Mouse (Mus musculus) heart, adult 2 months (tissue): ENCODE results near the gene Acsm1.

Source experiments
- CTCF ChIP-seq: fragments of 200-600 bp; IDR thresholded peaks from 2 replicates; pipeline ENCODE4 v1.8.1; 2022; ENCODE audit warnings: antibody characterized with exemption, mild to moderate bottlenecking, moderate library complexity
- EP300 ChIP-seq: fragments of 200-500 bp; IDR thresholded peaks from 2 replicates; pipeline ENCODE4 v1.6.1; 2011; ENCODE audit warnings: low read depth, low read length, control low read depth; ENCODE audit not compliant: insufficient read depth
- POLR2A ChIP-seq: fragments of 200-500 bp; IDR thresholded peaks from 2 replicates; pipeline ENCODE4 v1.6.1; 2011; ENCODE audit warnings: mild to moderate bottlenecking, low read depth, low read length, control low read depth; ENCODE audit not compliant: insufficient read depth

- TF ChIP-seq CTCF = no peak
- TF ChIP-seq POLR2A = no peak
- no peak for TF ChIP-seq EP300
Observed at GRCm38 (mm10) chr7:119618209-119618935, 11.5 kb downstream of the Acsm1 start.
